Mouse (Mus musculus) ES-E14 (cell line): Measurements from ENCODE around the gene Mrpl48.

Experiments used
- CHD2 ChIP-seq: IDR thresholded peaks from 2 replicates; pipeline ENCODE4 v1.6.1; 2014; ENCODE audit warnings: mild to moderate bottlenecking, low read depth, low read length, inconsistent platforms
- HCFC1 ChIP-seq: IDR thresholded peaks from 2 replicates; pipeline ENCODE4 v1.6.1; 2012; ENCODE audit warnings: low read length, inconsistent platforms, borderline replicate concordance; ENCODE audit not compliant: insufficient read depth
- MAFK ChIP-seq: IDR thresholded peaks from 2 replicates; pipeline ENCODE4 v1.6.1; 2014; ENCODE audit warnings: mild to moderate bottlenecking, low read depth, low read length, inconsistent platforms; ENCODE audit not compliant: insufficient read depth
- ZC3H11A ChIP-seq: IDR thresholded peaks from 2 replicates; pipeline ENCODE4 v1.6.1; 2012; ENCODE audit warnings: low read depth, mild to moderate bottlenecking, inconsistent platforms, low read length, borderline replicate concordance

DNA sequence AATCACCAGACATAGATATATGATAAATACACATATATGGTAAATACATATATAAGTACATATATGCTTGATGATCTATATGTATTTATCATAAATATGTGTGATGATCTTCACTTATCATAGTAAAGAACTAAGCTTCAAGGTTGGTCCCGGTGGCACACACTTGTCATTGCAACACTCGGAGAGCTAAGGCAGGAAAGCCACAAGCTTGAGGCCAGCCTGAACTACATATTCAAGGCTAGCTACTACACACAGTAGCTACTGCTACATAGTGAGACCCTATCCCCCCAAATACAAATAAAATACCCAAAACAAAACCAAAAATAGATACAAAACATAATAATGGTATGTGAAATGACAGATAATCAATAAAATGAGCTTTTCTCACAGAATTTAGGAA is 72.3 kb downstream of the Mrpl48 start:
- TF ChIP-seq MAFK (no peak), ZC3H11A (no peak), CHD2 (no peak), HCFC1 (no peak)
